Mouse (Mus musculus) erythroblast, embryonic 14.5 days (primary cell): ENCODE measurements around the gene Limk2.

ENCODE experiments used
- GATA1 ChIP-seq: IDR thresholded peaks from 2 replicates; pipeline ENCODE4 v1.6.1; 2012; ENCODE audit warnings: low read length, inconsistent platforms, mixed read lengths
- TAL1 ChIP-seq: IDR thresholded peaks from 3 replicates; pipeline ENCODE4 v1.6.1; 2012; ENCODE audit warnings: low read length, inconsistent platforms, mixed read lengths

GRCm38 (mm10) chr11:3408997-3409732 is at the start of gene Limk2:
- TF ChIP-seq GATA1 (no peak), TAL1 (no peak)
